Mouse (Mus musculus): ENCODE data around the gene Tmem14c.
A peak's percentile ranks its signal among the peaks of the same experiment; 100 is the strongest.

GRCm38 (mm10) chr13:41000140-41000925, 15.8 kb upstream of the Tmem14c start:
- TF ChIP-seq POLR2A (IDR thresholded peaks at IDR 0.05; ENCODE audit: insufficient read depth, low read depth, low read length) (no peak; the same call in 1 of the 2 replicates), CTCF (IDR thresholded peaks at IDR 0.05) (peak; percentile 60)
